Mouse (Mus musculus): ENCODE data around the gene Adam12. TPM values are rescaled to one million over a fixed set of nuclear protein-coding genes. Genes with fewer than 3 reads are reported as not detected.
A peak's percentile ranks its signal among the peaks of the same experiment; 100 is the strongest.

Gene Adam12
- polyA plus RNA-seq, 1 experiment from 2014 or later = 2.3 TPM

GRCm38 (mm10) chr7:134240579-134240978 lies 8.6 kb upstream of the Adam12 start:
- H3K4me1 ChIP-seq = no peaks in the 10 kb centered on the region

GRCm38 (mm10) chr7:134238863-134239262 lies 6.9 kb upstream of the Adam12 start:
- no peaks in the 10 kb centered on the region for H3K36me3 ChIP-seq
- H3K4me3 ChIP-seq = no peak overlapping the region
- H3K9me3 ChIP-seq = no peaks in the 10 kb centered on the region
- no peak for ATAC-seq (replicated peaks)
- no peaks in the 10 kb centered on the region for H3K4me1 ChIP-seq
- no peak overlapping the region for H3K27ac ChIP-seq (replicated peaks)
- no peak overlapping the region for H3K9ac ChIP-seq (replicated peaks)
- H3K27me3 ChIP-seq = no peaks in the 10 kb centered on the region
- H3K4me2 ChIP-seq (replicated peaks) = no peak overlapping the region
- WGBS = 96% methylated on average over 3 of the region's 3 CpGs

More at GRCm38 (mm10) chr7:134240579-134240978, 8.6 kb upstream of the Adam12 start:
- H3K4me3 ChIP-seq = no peak overlapping the region
- H3K27me3 ChIP-seq = no peaks in the 10 kb centered on the region
- no peak overlapping the region for H3K27ac ChIP-seq (replicated peaks)
- no peaks in the 10 kb centered on the region for H3K36me3 ChIP-seq
- H3K9ac ChIP-seq (replicated peaks) = no peak overlapping the region
- WGBS = 97% methylated on average over 1 of the region's 1 CpGs
- no peak overlapping the region for H3K4me2 ChIP-seq (replicated peaks)
- ATAC-seq (replicated peaks) = no peak
- H3K9me3 ChIP-seq = no peaks in the 10 kb centered on the region

- Histone ChIP-seq H3K27ac (replicated peaks) (no peak overlapping the region), H3K4me3 (no peak overlapping the region), H3K9ac (replicated peaks) (no peak overlapping the region), H3K4me2 (replicated peaks) (no peak overlapping the region), H3K4me1 (no peaks in the 10 kb centered on the region), H3K27me3 (no peaks in the 10 kb centered on the region), H3K36me3 (no peaks in the 10 kb centered on the region), H3K9me3 (no peaks in the 10 kb centered on the region)
- no peak for ATAC-seq (replicated peaks)
- 85% methylated on average over 2 of the region's 2 CpGs for WGBS
These were observed 5.4 kb upstream of the Adam12 start for GRCm38 (mm10) chr7:134237356-134237755.

- Histone ChIP-seq H3K4me2 (replicated peaks) (no peak overlapping the region), H3K27me3 (no peaks in the 10 kb centered on the region), H3K27ac (replicated peaks) (no peak overlapping the region), H3K4me3 (no peak overlapping the region), H3K4me1 (no peaks in the 10 kb centered on the region), H3K9me3 (no peaks in the 10 kb centered on the region), H3K9ac (replicated peaks) (no peak overlapping the region), H3K36me3 (no peaks in the 10 kb centered on the region)
- no peak for ATAC-seq (replicated peaks)
These were observed 4.8 kb upstream of the Adam12 start for GRCm38 (mm10) chr7:134236727-134237126.

- Histone ChIP-seq H3K4me1 (no peaks in the 10 kb centered on the region), H3K27ac (replicated peaks) (no peak overlapping the region), H3K9ac (replicated peaks) (no peak overlapping the region), H3K36me3 (no peaks in the 10 kb centered on the region), H3K4me2 (replicated peaks) (no peak overlapping the region), H3K9me3 (no peaks in the 10 kb centered on the region), H3K4me3 (no peak overlapping the region), H3K27me3 (no peaks in the 10 kb centered on the region)
- no peak for ATAC-seq (replicated peaks)
- WGBS = 83% methylated on average over 2 of the region's 2 CpGs
These were observed 3.6 kb upstream of the Adam12 start for GRCm38 (mm10) chr7:134235552-134235951.

GRCm38 (mm10) chr7:134230708-134231107 lies 1.2 kb downstream of the Adam12 start:
- no peak overlapping the region for H3K4me3 ChIP-seq
- no peaks in the 10 kb centered on the region for H3K36me3 ChIP-seq
- no peaks in the 10 kb centered on the region for H3K27me3 ChIP-seq
- 86% methylated on average over 3 of the region's 3 CpGs for WGBS
- H3K4me2 ChIP-seq (replicated peaks) = no peak overlapping the region
- no peak overlapping the region for H3K9ac ChIP-seq (replicated peaks)
- no peaks in the 10 kb centered on the region for H3K9me3 ChIP-seq
- peaks cover 8% of the 10 kb centered on the region for H3K4me1 ChIP-seq
- no peak for ATAC-seq (replicated peaks)
- H3K27ac ChIP-seq (replicated peaks) = no peak overlapping the region

- WGBS = 94% methylated on average over 2 of the region's 2 CpGs
- Histone ChIP-seq H3K9me3 (no peaks in the 10 kb centered on the region), H3K27ac (replicated peaks) (no peak overlapping the region), H3K9ac (replicated peaks) (no peak overlapping the region), H3K27me3 (no peaks in the 10 kb centered on the region), H3K4me1 (peaks cover 13% of the 10 kb centered on the region), H3K4me3 (no peak overlapping the region), H3K4me2 (replicated peaks) (no peak overlapping the region), H3K36me3 (no peaks in the 10 kb centered on the region)
- ATAC-seq (replicated peaks) = no peak
These were observed 2.0 kb downstream of the Adam12 start for GRCm38 (mm10) chr7:134229899-134230298.

- 33% methylated on average over 13 of the region's 13 CpGs for WGBS
- Histone ChIP-seq H3K4me1 (peaks cover 20% of the 10 kb centered on the region), H3K36me3 (no peaks in the 10 kb centered on the region), H3K27me3 (no peaks in the 10 kb centered on the region), H3K4me3 (no peak overlapping the region), H3K27ac (replicated peaks) (0 out of 2 replicates have a peak overlapping the region, but pooled peaks have one; percentile 0), H3K9ac (replicated peaks) (no peak overlapping the region), H3K9me3 (no peaks in the 10 kb centered on the region), H3K4me2 (replicated peaks) (no peak overlapping the region)
- ATAC-seq (replicated peaks) = no peak; the same call in 1 of the 2 replicates
These were observed 4.0 kb downstream of the Adam12 start for GRCm38 (mm10) chr7:134227773-134228455.

- H3K36me3 ChIP-seq = no peaks in the 10 kb centered on the region
- WGBS = 84% methylated on average over 4 of the region's 4 CpGs
- H3K4me3 ChIP-seq = no peak overlapping the region
- no peaks in the 10 kb centered on the region for H3K27me3 ChIP-seq
- no peak overlapping the region for H3K4me2 ChIP-seq (replicated peaks)
- H3K4me1 ChIP-seq = peaks cover 20% of the 10 kb centered on the region
- no peaks in the 10 kb centered on the region for H3K9me3 ChIP-seq
- no peak overlapping the region for H3K27ac ChIP-seq (replicated peaks)
- H3K9ac ChIP-seq (replicated peaks) = no peak overlapping the region
- no peak for ATAC-seq (replicated peaks)
These were observed 4.8 kb downstream of the Adam12 start for GRCm38 (mm10) chr7:134227101-134227500.

GRCm38 (mm10) chr7:134226231-134226630 lies 5.7 kb downstream of the Adam12 start:
- Histone ChIP-seq H3K4me2 (replicated peaks) (no peak overlapping the region), H3K9me3 (no peaks in the 10 kb centered on the region), H3K4me1 (peaks cover 20% of the 10 kb centered on the region), H3K9ac (replicated peaks) (no peak overlapping the region), H3K36me3 (no peaks in the 10 kb centered on the region), H3K4me3 (no peak overlapping the region), H3K27me3 (no peaks in the 10 kb centered on the region), H3K27ac (replicated peaks) (no peak overlapping the region)
- no peak for ATAC-seq (replicated peaks)
- 73% methylated on average over 3 of the region's 3 CpGs for WGBS

GRCm38 (mm10) chr7:134224741-134225612 lies 7.0 kb downstream of the Adam12 start:
- H3K27ac ChIP-seq (replicated peaks) = peak overlapping the region; percentile 16
- under 1% methylated on average over 88 of the region's 90 CpGs for WGBS
- peak overlapping the region; percentile 98 for H3K4me2 ChIP-seq (replicated peaks)
- peaks cover 20% of the 10 kb centered on the region for H3K4me1 ChIP-seq
- peak overlapping the region; percentile 65 for H3K4me3 ChIP-seq
- H3K36me3 ChIP-seq = no peaks in the 10 kb centered on the region
- H3K9me3 ChIP-seq = no peaks in the 10 kb centered on the region
- peak; percentile 66 for ATAC-seq (replicated peaks)
- peak overlapping the region; percentile 50 for H3K9ac ChIP-seq (replicated peaks)
- H3K27me3 ChIP-seq = no peaks in the 10 kb centered on the region

GRCm38 (mm10) chr7:134224421-134224740 lies 7.6 kb downstream of the Adam12 start:
- Histone ChIP-seq H3K27me3 (no peaks in the 10 kb centered on the region), H3K4me3 (peak overlapping the region; percentile 65), H3K9me3 (no peaks in the 10 kb centered on the region), H3K4me1 (peaks cover 20% of the 10 kb centered on the region), H3K27ac (replicated peaks) (peak overlapping the region; percentile 16; the same call in 1 of the 2 replicates), H3K9ac (replicated peaks) (peak overlapping the region; percentile 50), H3K4me2 (replicated peaks) (peak overlapping the region; percentile 98), H3K36me3 (no peaks in the 10 kb centered on the region)
- 0% methylated on average over 14 of the region's 14 CpGs for WGBS
- no peak; the same call in 1 of the 2 replicates for ATAC-seq (replicated peaks)
